Mouse (Mus musculus): ENCODE results near the gene Tspan9. TPM values are rescaled to one million over a fixed set of nuclear protein-coding genes. Genes with fewer than 3 reads are reported as not detected.

The Tspan9 gene
- total and polyA plus RNA-seq, 2 experiments from 2014 or later: 105 to 332 TPM

DNA sequence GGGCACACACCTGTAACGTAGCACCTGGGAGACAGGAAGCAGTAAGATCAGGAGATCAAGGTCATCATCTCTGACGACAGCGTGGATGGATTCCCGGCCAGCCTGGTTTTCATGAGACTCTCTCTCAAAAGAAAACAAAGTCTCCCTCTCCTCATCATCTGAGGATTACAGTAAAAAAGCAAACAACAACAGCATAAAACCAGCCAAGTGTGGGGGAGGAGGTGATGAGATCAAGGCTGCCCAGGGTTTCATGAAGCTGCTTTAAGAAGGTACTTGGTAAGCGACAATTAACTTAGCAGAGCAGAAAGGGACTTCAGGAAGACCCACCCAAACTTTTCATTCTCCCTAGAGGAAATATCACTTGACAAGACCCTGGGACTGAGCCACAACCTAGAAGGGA is 39.5 kb downstream of the Tspan9 start:
- peaks cover 55% of the 10 kb centered on the region for H3K4me1 ChIP-seq (ENCODE audit: control insufficient read depth, insufficient read depth)
- H3K9ac ChIP-seq (replicated peaks; ENCODE audit: low read depth, low read length): no peak overlapping the region
- WGBS: 68% methylated on average over 5 of the region's 5 CpGs
- ATAC-seq (ENCODE audit: insufficient read depth, low read depth): no peak
- no peaks in the 10 kb centered on the region for H3K36me3 ChIP-seq (replicated peaks; ENCODE audit: control insufficient read depth, insufficient read depth, low read length)
- no peak for DNase-seq (ENCODE audit: low spot score)
- peak overlapping the region; percentile 52 for H3K27ac ChIP-seq (ENCODE audit: low read depth)
- no peaks in the 10 kb centered on the region for H3K9me3 ChIP-seq (replicated peaks; ENCODE audit: control insufficient read depth, low read length)
- no peaks in the 10 kb centered on the region for H3K27me3 ChIP-seq (ENCODE audit: control insufficient read depth, insufficient read depth, low read length)
- no peak overlapping the region for H3K4me3 ChIP-seq (ENCODE audit: low read depth, low read length)
- H3K4me2 ChIP-seq (ENCODE audit: low read depth, low read length): no peak overlapping the region
- TF ChIP-seq EP300 (IDR thresholded peaks at IDR 0.05; ENCODE audit: low read depth): no peak
- TF ChIP-seq CTCF (IDR thresholded peaks at IDR 0.05; ENCODE audit: low read depth): no peak

GRCm38 (mm10) chr6:128102296-128102999 is 40.9 kb downstream of the Tspan9 start:
- H3K4me1 ChIP-seq (ENCODE audit: control insufficient read depth, insufficient read depth): peaks cover 46% of the 10 kb centered on the region

DNA sequence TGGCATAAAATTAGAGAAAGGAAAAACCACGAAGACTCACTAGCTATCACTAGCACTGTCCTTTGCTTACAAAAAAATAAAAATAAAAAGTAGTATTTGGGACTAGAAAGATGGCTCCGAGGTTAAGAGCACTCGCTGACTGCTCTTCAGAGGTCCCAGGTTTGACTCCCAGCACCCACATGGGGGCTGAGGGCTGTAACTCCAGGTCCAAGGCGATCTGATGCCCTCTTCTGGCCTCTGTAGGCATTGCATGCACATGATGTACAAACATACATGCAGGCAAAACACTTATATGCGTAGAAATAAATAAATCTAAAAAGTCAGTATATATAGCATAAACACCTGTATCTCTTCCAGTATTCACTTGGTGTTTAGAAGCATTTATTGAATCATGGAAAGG is 43.5 kb downstream of the Tspan9 start:
- H3K27ac ChIP-seq (ENCODE audit: low read depth): no peak overlapping the region
- H3K36me3 ChIP-seq (replicated peaks; ENCODE audit: control insufficient read depth, insufficient read depth, low read length): no peaks in the 10 kb centered on the region
- no peaks in the 10 kb centered on the region for H3K9me3 ChIP-seq (replicated peaks; ENCODE audit: control insufficient read depth, low read length)
- H3K4me3 ChIP-seq (ENCODE audit: low read depth, low read length): no peak overlapping the region
- 81% methylated on average over 5 of the region's 5 CpGs for WGBS
- ATAC-seq (ENCODE audit: insufficient read depth, low read depth): no peak
- no peak overlapping the region for H3K9ac ChIP-seq (replicated peaks; ENCODE audit: low read depth, low read length)
- peaks cover 35% of the 10 kb centered on the region for H3K4me1 ChIP-seq (ENCODE audit: control insufficient read depth, insufficient read depth)
- H3K4me2 ChIP-seq (ENCODE audit: low read depth, low read length): no peak overlapping the region
- no peaks in the 10 kb centered on the region for H3K27me3 ChIP-seq (ENCODE audit: control insufficient read depth, insufficient read depth, low read length)
- no peak for TF ChIP-seq EP300 (IDR thresholded peaks at IDR 0.05; ENCODE audit: low read depth)
- TF ChIP-seq CTCF (IDR thresholded peaks at IDR 0.05; ENCODE audit: low read depth): peak; percentile 33; the same call in 1 of the 2 replicates
- no peak for DNase-seq (ENCODE audit: low spot score)

More at GRCm38 (mm10) chr6:128102296-128102999, 40.9 kb downstream of the Tspan9 start:
- Histone ChIP-seq H3K9ac (replicated peaks; ENCODE audit: low read depth, low read length) (peak overlapping the region; percentile 40; the same call in 1 of the 2 replicates), H3K4me2 (ENCODE audit: low read depth, low read length) (no peak overlapping the region), H3K27me3 (ENCODE audit: control insufficient read depth, insufficient read depth, low read length) (no peaks in the 10 kb centered on the region), H3K9me3 (replicated peaks; ENCODE audit: control insufficient read depth, low read length) (no peaks in the 10 kb centered on the region), H3K4me3 (ENCODE audit: low read depth, low read length) (no peak overlapping the region), H3K36me3 (replicated peaks; ENCODE audit: control insufficient read depth, insufficient read depth, low read length) (no peaks in the 10 kb centered on the region), H3K27ac (ENCODE audit: low read depth) (peak overlapping the region; percentile 90)
- peak; percentile 83 for ATAC-seq (ENCODE audit: insufficient read depth, low read depth)
- TF ChIP-seq EP300 (IDR thresholded peaks at IDR 0.05; ENCODE audit: low read depth) (peak; percentile 94), CTCF (IDR thresholded peaks at IDR 0.05; ENCODE audit: low read depth) (no peak)
- peak; percentile 71 for DNase-seq (ENCODE audit: low spot score)
- 31% methylated on average over 6 of the region's 6 CpGs for WGBS

DNA sequence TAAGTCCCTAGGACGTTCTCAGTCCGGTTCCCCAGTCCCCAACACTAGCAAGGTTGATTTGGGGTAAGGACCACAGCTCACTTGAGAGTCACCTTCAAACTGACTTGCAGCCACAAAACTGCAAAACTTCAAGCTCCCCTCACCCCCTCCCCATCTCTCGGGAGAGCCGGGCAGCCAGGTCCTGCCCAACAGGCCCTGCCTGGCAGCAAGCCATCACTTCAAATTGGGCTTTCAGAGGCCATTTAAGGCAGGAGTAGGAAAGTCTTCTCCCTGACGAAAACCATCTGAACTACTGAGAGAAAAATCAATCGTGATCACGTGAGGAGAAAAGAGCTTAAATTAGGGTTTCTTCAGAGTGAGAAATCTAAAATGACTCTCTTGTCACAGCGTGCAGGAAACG is 44.2 kb downstream of the Tspan9 start:
- no peak for TF ChIP-seq EP300 (IDR thresholded peaks at IDR 0.05; ENCODE audit: low read depth)
- no peak for TF ChIP-seq CTCF (IDR thresholded peaks at IDR 0.05; ENCODE audit: low read depth)

GRCm38 (mm10) chr6:128096521-128096920 is 46.9 kb downstream of the Tspan9 start:
- TF ChIP-seq CTCF (IDR thresholded peaks at IDR 0.05; ENCODE audit: low read depth): no peak
- TF ChIP-seq EP300 (IDR thresholded peaks at IDR 0.05; ENCODE audit: low read depth): no peak
- Histone ChIP-seq H3K4me1 (ENCODE audit: control insufficient read depth, insufficient read depth) (peaks cover 31% of the 10 kb centered on the region), H3K36me3 (replicated peaks; ENCODE audit: control insufficient read depth, insufficient read depth, low read length) (no peaks in the 10 kb centered on the region), H3K9ac (replicated peaks; ENCODE audit: low read depth, low read length) (no peak overlapping the region), H3K27me3 (ENCODE audit: control insufficient read depth, insufficient read depth, low read length) (no peaks in the 10 kb centered on the region), H3K4me2 (ENCODE audit: low read depth, low read length) (no peak overlapping the region), H3K4me3 (ENCODE audit: low read depth, low read length) (no peak overlapping the region), H3K27ac (ENCODE audit: low read depth) (no peak overlapping the region), H3K9me3 (replicated peaks; ENCODE audit: control insufficient read depth, low read length) (no peaks in the 10 kb centered on the region)
- WGBS: 86% methylated on average over 7 of the region's 7 CpGs
- ATAC-seq (ENCODE audit: insufficient read depth, low read depth) (no peak), DNase-seq (ENCODE audit: low spot score) (no peak)

More for the DNA sequence above, 44.2 kb downstream of the Tspan9 start:
- ATAC-seq (ENCODE audit: insufficient read depth, low read depth) (no peak), DNase-seq (ENCODE audit: low spot score) (no peak)
- no peak overlapping the region for H3K4me2 ChIP-seq (ENCODE audit: low read depth, low read length)
- H3K4me3 ChIP-seq (ENCODE audit: low read depth, low read length): no peak overlapping the region
- H3K36me3 ChIP-seq (replicated peaks; ENCODE audit: control insufficient read depth, insufficient read depth, low read length): no peaks in the 10 kb centered on the region
- H3K9me3 ChIP-seq (replicated peaks; ENCODE audit: control insufficient read depth, low read length): no peaks in the 10 kb centered on the region
- H3K27ac ChIP-seq (ENCODE audit: low read depth): no peak overlapping the region
- H3K9ac ChIP-seq (replicated peaks; ENCODE audit: low read depth, low read length): no peak overlapping the region
- H3K4me1 ChIP-seq (ENCODE audit: control insufficient read depth, insufficient read depth): peaks cover 29% of the 10 kb centered on the region
- 45% methylated on average over 9 of the region's 9 CpGs for WGBS
- no peaks in the 10 kb centered on the region for H3K27me3 ChIP-seq (ENCODE audit: control insufficient read depth, insufficient read depth, low read length)

DNA sequence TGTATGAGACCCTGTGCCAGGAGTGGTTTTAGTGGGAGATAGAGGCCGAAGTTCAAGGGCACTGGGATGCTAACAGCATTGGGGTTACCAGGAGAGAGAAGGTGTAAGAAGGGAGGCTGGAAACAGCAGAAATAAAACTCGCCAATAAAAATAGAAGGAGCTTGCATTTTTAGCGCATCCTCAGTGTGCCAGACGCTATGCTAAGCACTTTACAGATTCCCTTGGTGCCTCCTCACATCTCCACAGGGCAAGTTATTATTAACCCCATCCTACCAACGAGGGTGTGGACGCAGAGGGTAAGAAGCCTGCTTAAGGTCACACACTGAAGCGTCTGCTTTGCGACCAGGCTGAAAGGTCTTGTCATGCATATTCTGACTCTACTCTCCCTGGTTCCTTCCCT is 47.5 kb downstream of the Tspan9 start:
- no peak overlapping the region for H3K27ac ChIP-seq (ENCODE audit: low read depth)
- H3K4me1 ChIP-seq (ENCODE audit: control insufficient read depth, insufficient read depth): peaks cover 35% of the 10 kb centered on the region
- 44% methylated on average over 8 of the region's 8 CpGs for WGBS

More for the DNA sequence above, 47.5 kb downstream of the Tspan9 start:
- Histone ChIP-seq H3K4me2 (ENCODE audit: low read depth, low read length) (no peak overlapping the region), H3K27me3 (ENCODE audit: control insufficient read depth, insufficient read depth, low read length) (no peaks in the 10 kb centered on the region), H3K9me3 (replicated peaks; ENCODE audit: control insufficient read depth, low read length) (no peaks in the 10 kb centered on the region), H3K9ac (replicated peaks; ENCODE audit: low read depth, low read length) (no peak overlapping the region), H3K4me3 (ENCODE audit: low read depth, low read length) (no peak overlapping the region), H3K36me3 (replicated peaks; ENCODE audit: control insufficient read depth, insufficient read depth, low read length) (no peaks in the 10 kb centered on the region)
- no peak for ATAC-seq (ENCODE audit: insufficient read depth, low read depth)
- TF ChIP-seq EP300 (IDR thresholded peaks at IDR 0.05; ENCODE audit: low read depth): no peak
- no peak for TF ChIP-seq CTCF (IDR thresholded peaks at IDR 0.05; ENCODE audit: low read depth)
- DNase-seq (ENCODE audit: low spot score): no peak
